Mouse (Mus musculus) natural killer cell, adult 2 months (primary cell): ENCODE data around the gene Bbs12.
A peak's percentile ranks its signal among the peaks of the same experiment; 100 is the strongest.

Experiments used
- DNase-seq, 2 experiments: peaks; one replicate each; pipeline ENCODE4 v3.0.0; 2022; ENCODE audit warnings: low spot score in 2 of 2

Bbs12 gene

DNA sequence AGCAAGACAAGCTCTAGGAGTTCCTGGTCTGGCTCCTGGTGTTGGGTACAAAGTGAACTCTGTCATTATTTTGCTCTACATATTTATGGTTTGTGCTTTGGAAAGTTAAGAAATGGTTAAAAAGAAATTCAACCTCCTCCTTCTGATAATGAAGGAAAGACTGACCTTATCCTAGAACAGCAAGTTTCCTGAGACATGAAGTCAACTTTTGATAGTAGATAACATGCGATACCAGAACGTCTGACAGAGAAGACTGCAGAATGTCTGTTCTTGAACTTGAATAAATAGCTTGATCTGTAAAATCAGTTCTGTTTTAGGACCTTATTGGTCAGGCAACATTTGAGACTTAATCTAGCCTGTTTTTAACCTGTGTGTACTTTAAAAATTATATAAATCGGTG lies 14.3 kb downstream of the Bbs12 start:
- no peak for DNase-seq

DNA sequence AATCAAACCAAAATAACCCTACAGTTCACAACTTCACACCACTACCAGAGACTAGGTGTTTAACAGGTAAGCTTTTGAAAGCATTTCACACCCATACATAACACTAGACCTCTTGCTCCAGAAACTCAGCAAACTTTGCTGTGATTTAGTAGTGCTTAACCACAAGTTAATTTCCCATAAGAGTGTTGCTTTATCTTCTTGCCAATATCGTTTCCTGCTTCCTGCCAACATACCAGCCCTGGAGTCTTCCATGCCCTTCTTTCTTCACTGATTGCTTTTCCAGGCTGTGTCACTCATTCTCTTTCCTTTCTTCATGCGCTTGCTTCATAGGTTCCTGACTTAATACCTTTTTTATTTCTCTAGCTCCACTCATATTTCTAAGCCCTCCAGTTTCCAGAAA lies 16.1 kb downstream of the Bbs12 start:
- no peak for DNase-seq

DNA sequence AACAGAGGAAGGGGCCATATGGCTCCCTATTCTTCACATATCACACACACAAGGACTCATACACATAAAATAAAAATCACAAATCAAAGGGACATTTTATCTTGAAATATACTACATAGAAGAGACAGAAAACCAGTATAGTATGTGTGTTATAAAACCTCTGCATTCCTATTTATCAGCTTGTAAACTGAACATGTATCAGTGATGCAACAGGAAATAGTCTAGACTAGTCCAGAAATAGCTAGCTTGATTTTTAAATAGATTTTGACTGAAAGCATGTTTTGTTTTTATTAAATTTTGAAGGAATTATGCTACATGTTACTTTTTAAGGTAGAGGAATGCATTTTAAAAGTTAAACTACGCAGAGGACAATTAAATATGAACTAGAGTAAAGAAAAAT lies 17.6 kb downstream of the Bbs12 start:
- DNase-seq, result no peak

DNA sequence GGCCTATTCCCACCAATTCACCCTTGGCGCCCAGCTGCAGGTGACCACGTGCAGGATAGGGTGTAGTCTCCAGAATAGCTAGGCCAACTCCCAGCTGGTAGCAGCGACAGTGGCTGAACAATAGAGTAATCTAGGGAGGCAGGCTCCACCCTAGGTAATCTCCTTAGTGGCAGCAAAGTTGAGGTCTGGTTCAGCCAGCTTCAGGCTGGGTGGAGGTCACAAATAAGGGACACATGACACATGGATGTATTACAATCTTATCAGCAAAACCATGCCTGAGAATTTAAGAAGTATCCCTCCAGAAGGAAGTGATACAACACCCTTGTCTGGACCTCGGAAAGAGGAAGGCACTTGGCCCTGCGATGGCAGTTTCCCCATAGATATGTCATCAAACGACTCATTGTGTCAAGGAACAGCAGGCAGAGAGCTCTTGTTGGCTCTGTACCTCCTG lies 19.7 kb downstream of the Bbs12 start:
- no peak for DNase-seq

DNA sequence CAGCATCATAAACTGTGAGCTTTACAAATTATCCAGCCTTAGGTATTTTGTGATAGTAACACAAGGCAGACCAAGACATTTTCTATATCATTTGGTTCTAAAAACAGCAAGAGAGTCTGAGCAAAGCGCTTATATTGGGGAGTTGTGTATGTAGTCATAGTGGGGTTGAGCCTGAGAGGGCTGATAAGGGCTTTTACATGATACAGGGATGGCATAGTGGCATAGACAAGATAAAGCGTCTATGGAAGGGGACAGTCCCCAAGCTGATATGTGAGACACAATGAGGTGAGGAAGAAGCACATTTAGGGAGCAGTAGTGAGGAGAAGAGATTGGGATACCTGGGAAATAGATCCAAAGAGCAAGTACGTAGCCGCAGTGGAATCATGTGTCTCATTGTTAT lies 21.7 kb downstream of the Bbs12 start:
- DNase-seq, result no peak

DNA sequence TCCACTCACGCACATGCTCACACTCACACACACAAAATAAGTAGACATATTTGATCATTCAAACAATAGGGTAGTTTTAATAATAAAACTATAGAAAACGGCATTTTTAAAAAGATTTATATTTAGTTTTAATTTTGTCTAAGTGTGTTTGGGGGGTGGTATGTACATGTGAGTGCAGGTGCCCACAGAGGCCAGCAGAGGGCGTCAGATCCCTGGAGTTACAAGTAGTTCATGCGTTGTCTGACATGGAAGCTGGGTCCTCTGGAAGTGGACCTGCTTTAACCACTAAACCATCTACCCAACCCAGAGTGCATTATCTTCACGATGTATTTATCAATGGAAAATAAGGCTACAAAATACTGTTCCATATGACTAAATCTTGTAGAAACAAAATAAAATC lies 28.8 kb downstream of the Bbs12 start:
- no peak for DNase-seq

DNA sequence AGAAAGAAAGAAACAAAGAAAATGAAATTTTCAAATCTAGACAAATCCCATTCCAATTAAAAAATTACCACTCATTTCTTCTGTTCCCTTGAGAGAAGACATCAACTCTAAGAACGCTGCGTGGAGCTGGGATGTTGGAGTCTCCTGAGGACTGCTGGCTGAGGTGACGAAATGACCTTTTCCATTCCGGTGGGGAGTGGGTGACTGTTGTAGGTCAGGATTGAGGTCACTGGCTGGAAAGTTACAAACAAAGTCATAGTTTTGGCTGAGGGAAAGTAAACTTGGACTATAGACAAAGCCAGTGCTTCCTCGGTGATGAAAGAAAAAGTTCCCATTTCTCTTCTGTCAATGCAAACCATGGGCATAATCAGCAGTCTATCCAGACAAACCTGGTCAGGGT lies 30.5 kb downstream of the Bbs12 start:
- DNase-seq, result no peak

DNA sequence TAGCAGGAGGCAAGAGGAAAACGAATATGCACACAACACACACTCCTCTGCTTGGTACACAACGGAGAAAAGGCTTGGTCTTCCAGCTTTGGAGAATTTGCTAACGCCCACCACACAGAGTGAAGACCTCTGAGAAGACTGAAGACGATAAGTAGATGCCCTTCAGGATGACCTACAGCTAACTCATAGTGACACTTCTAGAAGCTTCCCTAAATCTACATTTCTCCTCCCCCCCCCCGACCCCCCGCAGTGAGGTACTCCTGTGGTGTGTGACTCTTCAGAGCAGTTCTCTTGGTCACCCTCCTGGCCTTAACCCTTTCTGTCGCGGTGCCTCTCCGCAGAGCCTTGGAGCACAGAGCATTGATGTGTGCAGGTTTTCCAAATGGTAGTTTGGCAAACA lies 35.3 kb downstream of the Bbs12 start:
- no peak for DNase-seq

DNA sequence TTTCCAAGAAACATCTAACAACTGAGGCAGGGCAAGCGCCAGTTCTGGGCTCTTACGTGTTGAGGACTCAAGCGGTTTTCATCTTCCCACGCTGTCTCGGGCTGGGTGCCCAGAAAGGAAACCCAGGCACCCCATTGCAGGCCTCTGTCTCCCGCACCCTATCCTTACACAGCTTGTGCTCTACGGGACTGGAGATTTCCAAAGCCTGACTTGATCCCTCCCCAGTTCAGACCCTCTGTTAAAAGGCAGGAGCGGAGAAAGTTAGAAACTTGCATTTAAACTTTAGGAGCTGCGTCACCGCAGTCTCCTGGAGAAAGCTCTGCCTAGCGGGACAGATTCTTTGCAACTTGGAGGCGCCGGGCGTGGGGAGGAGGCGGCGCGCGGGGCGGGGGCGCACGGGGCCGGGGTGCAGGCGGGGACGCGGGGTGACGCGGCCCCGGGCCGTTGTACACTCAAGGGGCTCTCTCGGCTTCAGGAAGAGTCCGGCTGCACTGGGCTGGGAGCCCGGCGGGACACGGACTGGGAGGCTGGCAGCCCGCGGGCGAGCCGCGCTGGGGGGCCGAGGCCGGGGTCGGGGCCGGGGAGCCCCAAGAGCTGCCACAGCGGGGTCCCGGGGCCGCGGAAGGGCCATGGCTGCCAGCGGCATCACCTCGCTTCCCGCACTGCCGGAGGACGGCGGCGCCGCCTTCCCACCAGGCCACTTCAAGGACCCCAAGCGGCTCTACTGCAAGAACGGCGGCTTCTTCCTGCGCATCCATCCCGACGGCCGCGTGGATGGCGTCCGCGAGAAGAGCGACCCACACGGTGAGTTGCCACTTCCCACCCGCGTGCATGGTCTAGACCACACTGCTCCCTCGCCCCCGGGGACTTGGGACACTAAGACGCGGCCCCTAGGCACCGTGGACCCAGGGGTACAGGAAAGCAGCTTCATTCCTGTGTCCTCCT lies 36.1 kb downstream of the Bbs12 start, which contains the start of gene Fgf2:
Fgf2 (plus strand) TSS at position 126 of the 945 bp plus-strand sequence.
- no peak for DNase-seq

DNA sequence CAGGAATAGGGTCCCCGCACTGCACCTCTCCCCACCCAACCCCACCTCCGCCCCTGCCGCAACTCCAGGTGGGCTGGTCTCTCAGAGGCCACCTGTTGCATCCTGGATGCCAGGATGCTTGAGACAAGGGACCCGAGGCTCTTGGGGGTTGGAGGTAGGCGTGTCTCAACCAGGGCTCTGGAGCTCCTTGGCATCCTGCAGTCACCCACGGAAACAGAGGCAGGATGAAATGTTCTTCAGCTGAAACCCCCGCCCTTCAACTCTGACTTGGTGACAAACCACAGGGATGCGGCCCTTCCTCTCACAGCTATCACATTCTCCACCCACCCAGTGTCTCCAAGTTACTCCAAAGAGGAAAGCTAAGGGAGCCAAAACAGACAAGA lies 36.8 kb downstream of the Bbs12 start:
- no peak for DNase-seq

DNA sequence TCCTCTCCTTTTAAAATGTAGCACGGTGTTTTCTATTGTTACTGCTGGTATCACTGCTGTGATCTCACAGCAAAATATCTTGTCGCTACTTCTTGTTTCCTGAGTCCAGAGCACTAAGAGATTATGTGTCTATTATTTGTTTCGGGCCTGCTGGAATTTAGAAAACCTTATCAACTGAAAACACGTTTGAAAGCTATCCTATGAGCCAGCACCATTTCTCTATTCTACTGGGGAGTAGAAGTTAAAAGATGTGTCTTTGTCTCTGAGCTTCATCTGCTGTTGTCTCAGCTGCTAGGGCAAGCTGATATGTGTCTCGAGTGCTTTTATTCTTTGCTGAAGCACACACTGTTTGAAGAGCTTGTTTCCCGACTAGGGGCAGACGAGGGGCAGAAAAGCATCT lies 38.0 kb downstream of the Bbs12 start:
- DNase-seq, result no peak

DNA sequence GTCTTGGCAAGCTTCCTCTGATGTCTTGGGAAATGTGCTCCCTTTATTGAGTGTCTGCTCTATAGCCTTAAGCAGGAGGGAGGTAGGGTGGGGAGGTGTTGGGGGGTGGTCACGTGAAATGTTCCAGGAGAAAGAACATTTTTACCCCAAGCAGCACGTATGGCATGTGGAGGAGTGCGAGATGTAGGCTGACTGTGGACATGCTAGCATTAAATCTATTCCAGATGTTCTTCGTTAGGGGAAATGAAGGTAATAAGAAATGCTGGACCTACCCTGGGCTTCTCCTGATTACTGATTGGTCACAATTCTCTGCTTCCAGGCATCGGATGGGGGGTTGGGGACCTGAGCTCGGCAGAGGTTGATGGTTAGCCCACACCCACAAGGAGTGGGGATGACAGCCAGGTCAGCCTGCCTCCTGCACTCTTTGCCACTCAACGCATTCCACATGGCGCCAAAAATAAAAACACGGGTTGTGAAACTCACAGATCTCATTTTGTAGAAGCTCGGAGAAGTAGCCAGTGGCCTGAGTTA lies 41.7 kb downstream of the Bbs12 start:
- DNase-seq, result no peak

DNA sequence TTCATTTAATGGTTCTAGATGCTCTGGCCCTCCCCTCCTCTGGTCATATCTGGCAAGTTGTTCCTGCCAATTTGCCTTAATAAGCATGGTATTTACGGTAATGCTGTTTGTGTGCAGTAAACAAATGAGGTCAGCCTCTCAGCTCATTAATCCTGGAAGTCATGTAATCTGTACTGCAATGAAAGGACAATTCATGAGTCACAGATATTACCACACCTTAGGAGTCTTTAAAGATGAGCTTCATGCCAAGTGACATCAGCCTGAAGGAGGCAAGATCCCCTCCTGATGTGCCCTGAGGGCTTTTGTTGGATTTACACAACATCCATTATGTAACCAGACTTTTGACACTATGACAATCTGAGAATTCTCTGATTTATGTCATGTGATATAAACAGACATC lies 42.4 kb downstream of the Bbs12 start:
- no peak for DNase-seq

DNA sequence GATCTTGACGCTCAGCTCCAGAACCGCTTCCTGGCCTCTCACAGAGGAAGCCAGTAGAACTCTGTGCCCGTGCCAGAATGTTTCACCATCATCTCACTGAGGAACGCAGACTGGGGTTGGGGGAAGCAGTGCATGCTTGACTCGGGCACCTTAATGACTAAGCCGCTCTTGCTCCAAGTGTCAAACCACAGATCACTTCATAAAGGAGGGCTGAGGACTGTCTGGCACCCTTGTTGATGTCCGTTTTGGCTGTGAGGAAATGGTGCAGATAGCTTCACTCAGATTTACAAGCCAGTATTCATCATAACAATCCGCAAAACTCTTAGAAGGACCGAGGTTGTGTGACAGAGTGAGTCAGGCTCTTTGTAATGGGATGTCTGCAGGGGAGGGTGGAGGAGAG lies 48.4 kb downstream of the Bbs12 start:
- DNase-seq, result peak; percentile 22 to 23

DNA sequence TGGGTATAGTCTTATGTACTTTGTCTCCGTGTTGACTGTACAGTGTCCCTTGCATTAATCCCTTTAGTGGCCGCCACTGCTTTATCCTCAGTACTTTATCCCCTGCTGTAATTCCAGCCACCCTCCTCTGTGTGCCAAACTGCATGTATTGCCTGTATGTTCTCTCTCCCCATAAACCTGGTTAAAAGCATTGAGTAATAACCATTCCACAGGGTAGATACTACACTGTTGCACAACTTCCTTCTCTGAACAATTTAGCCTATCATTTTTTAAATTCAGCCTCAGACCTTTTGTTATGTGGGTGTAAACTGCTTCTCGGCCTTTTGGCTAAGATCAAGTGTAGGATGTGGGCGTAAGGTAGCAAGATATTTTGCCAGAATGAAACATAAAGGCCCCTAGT lies 52.8 kb downstream of the Bbs12 start:
- no peak for DNase-seq

DNA sequence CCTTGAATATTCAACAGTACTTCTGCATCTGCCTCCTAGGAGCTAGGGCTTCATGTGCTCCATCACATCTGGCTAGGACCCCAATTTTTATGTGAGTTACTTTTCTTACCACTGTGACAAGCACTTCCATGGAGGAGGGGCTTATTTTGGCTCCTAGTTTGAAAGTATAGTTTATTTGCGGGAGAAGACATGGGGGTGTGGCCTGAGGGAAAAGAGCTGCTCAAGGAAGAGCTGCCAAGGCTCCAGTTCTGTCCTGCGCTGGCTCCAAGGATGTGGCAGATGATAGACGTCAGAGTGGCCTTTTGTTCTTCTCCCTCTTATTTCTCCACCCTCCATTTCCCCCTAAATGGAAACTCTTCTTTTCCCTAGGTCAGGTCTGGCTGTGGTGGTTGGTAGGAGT lies 53.6 kb downstream of the Bbs12 start:
- no peak for DNase-seq

DNA sequence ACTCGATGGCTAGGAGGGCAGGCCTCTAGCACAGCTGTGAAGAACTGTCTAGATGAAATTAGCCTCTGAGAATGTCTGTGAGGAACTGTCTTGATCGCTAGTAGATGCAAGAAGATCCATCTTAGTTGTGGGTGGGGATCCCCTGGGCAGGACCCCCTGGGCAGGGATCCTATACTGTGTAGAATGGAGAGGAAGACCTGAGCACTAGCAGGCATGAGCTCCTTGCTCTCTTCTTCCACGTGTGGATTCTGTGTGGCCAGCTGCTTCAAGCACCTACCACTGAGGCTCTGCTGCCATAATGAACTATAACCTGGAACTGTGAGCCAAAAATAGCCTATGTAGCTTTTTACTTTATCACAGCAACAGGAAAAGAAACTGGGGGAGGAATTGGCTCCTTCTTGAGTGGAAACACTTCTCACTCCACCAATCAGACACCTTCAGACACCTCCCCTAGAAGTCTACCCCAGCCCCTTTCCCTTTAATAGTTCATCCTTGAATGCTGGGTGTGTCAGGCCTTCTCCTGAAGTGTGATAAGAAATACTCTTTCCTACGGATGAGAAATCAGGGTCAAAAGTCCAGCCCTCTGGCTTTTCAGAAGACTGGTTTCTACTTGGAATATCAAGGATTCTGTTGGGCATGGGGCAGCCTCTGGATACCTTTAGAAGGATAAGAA lies 54.2 kb downstream of the Bbs12 start:
- no peak for DNase-seq

DNA sequence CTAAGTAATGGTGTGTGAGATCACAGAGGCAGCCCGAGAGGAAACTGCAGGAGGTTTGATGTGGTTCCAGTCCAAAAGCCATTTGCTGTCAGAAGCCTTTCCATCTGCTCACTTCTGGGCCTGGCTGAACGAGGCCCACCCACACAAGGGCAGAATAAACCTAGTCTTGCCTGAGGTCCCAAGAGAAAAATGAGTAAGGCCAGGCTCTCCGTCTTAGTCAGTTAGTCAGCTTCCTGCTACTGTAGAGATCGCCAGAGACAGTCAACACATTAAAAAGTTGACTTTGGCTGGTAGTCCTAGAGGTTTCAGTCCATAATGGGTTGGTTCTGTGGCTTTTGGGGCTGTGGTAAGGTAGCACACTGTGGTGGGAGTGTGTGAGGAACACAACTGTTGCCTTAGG lies 58.1 kb downstream of the Bbs12 start:
- no peak for DNase-seq
